Mouse (Mus musculus) ES-E14 (cell line): Measurements from ENCODE around the gene Zfyve21.

ENCODE experiments used
- HCFC1 ChIP-seq: IDR thresholded peaks from 2 replicates; pipeline ENCODE4 v1.6.1; 2012; ENCODE audit warnings: low read length, inconsistent platforms, borderline replicate concordance; ENCODE audit not compliant: insufficient read depth
- MAFK ChIP-seq: IDR thresholded peaks from 2 replicates; pipeline ENCODE4 v1.6.1; 2014; ENCODE audit warnings: mild to moderate bottlenecking, low read depth, low read length, inconsistent platforms; ENCODE audit not compliant: insufficient read depth

DNA sequence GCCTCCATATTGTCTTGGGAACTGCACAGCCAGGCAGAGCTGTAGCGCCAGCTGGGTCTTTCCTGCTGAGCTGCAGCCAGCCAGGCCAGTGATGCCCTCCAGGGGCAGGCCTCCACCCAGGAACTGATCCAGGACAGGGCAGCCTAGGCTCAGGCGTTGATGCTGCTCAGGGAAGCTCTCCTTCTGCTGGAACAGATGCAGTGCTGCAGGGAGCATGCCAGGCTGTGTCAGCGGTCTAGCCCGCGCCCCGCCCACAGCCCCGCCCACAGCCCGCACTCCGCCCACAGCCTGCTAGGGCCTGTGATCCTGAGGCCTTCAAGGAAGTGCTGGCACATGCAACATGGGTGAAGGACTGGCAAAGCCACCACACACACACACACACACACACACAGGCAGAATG, 4.2 kb upstream of the Zfyve21 start:
- TF ChIP-seq HCFC1 (no peak), MAFK (no peak)
